Mouse (Mus musculus) liver, postnatal 0 days (tissue): ENCODE data around the gene Rhoa. TPM values are rescaled to one million over a fixed set of nuclear protein-coding genes. Genes with fewer than 3 reads are reported as not detected.
A peak's percentile ranks its signal among the peaks of the same experiment; 100 is the strongest.

Experiments used
- ATAC-seq: fragments of 200-750 bp; cut with Nextera tagmentation; 2 replicates; pipeline ENCODE4 v1.8.0; 2017; ENCODE audit warnings: mild to moderate bottlenecking, moderate library complexity
- DNase-seq: peaks from one replicate; pipeline ENCODE4 v3.0.0-alpha.2; 2016
- H3K27ac ChIP-seq: fragments of 300-500 bp; sonication (generic); 2 replicates; pipeline ENCODE4 v1.5.1; 2014; ENCODE audit warnings: antibody characterized with exemption, moderate library complexity, mild to moderate bottlenecking, low read depth
- H3K27me3 ChIP-seq: fragments of 300-500 bp; sonication (generic); 2 replicates; pipeline ENCODE4 v1.6.1; 2014; ENCODE audit warnings: low read length, control low read depth, mixed read lengths; ENCODE audit not compliant: insufficient read depth
- H3K36me3 ChIP-seq: fragments of 300-500 bp; sonication (generic); replicated peaks from 2 replicates; pipeline ENCODE4 v1.6.1; 2014; ENCODE audit warnings: mild to moderate bottlenecking, control low read depth, low read length, moderate library complexity, mixed read lengths; ENCODE audit not compliant: insufficient read depth
- H3K4me1 ChIP-seq: fragments of 300-500 bp; sonication (generic); 2 replicates; pipeline ENCODE4 v1.6.1; 2014; ENCODE audit warnings: antibody characterized with exemption, mild to moderate bottlenecking, control low read depth; ENCODE audit not compliant: insufficient read depth
- H3K4me2 ChIP-seq: fragments of 300-500 bp; sonication (generic); 2 replicates; pipeline ENCODE4 v1.6.1; 2014; ENCODE audit warnings: low read depth, mild to moderate bottlenecking, low read length, moderate library complexity, mixed read lengths
- H3K4me3 ChIP-seq: fragments of 300-500 bp; sonication (generic); 2 replicates; pipeline ENCODE4 v1.5.1; 2014; ENCODE audit warnings: low read depth, low read length
- H3K9ac ChIP-seq: fragments of 300-500 bp; sonication (generic); replicated peaks from 2 replicates; pipeline ENCODE4 v1.6.1; 2014; ENCODE audit warnings: mild to moderate bottlenecking, moderate library complexity
- H3K9me3 ChIP-seq: fragments of 300-500 bp; sonication (generic); 2 replicates; pipeline ENCODE4 v1.6.1; 2016; ENCODE audit warnings: mild to moderate bottlenecking, control low read depth, low read length, mixed read lengths
- CTCF ChIP-seq: sonication (generic); IDR thresholded peaks from 2 replicates; pipeline ENCODE4 v1.5.1; 2016; ENCODE audit warnings: antibody characterized with exemption, low read depth
- EP300 ChIP-seq: IDR thresholded peaks from 2 replicates; pipeline ENCODE4 v1.6.1; 2016; ENCODE audit warnings: antibody characterized with exemption, low read depth, mild to moderate bottlenecking
- WGBS: fragments of 180-500 bp; shearing (Covaris S2); extraction: QIAGEN DNeasy Blood & Tissue Kit; methylation state at CpG from one replicate; pipeline ENCODE4 v1.1.7; 2014; ENCODE audit not compliant: insufficient replicate concordance; 5-methylcytosine and 5-hydroxymethylcytosine counted together
- polyA plus RNA-seq: library from polyadenylated mRNA; unstranded; fragments of >200 nt; fragmentation: Nextera tagmentation; extraction: Ambion mirVana; gene quantifications from 2 replicates; pipeline ENCODE4 v1.2.1, GENCODE M21; 2015

Gene Rhoa
- polyA plus RNA-seq, 1 experiment from 2014 or later: 165 TPM

DNA sequence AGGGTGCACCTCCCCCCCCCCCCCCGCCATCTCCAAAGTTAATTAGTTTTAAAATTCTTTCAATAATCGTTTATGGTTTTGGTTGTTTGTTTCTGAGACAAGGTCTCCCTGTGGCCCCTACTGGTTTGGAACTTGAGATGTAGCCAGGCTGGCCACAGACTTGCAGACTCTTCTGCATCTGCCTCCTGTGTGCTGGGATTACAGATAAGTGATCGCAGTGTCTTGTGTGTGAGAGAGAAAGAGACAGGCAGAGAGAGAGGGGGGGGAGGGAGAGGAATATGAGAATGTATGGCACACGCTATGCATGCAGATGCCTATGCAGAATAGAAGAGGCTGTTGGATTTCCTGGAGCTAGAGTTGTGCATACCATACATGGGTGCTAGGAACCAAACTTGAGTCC lies 43.8 kb downstream of the Rhoa start:
- no peak for TF ChIP-seq EP300
- TF ChIP-seq CTCF: no peak
- no peaks in the 10 kb centered on the region for H3K9me3 ChIP-seq
- H3K4me2 ChIP-seq: peak overlapping the region; percentile 84
- peaks cover 23% of the 10 kb centered on the region for H3K4me1 ChIP-seq
- DNase-seq (no peak), ATAC-seq (no peak)
- no peak overlapping the region for H3K27ac ChIP-seq
- H3K9ac ChIP-seq: no peak overlapping the region
- H3K36me3 ChIP-seq: peaks cover 40% of the 10 kb centered on the region
- no peak overlapping the region for H3K4me3 ChIP-seq
- H3K27me3 ChIP-seq: no peaks in the 10 kb centered on the region
- 72% methylated on average over 4 of the region's 4 CpGs for WGBS

DNA sequence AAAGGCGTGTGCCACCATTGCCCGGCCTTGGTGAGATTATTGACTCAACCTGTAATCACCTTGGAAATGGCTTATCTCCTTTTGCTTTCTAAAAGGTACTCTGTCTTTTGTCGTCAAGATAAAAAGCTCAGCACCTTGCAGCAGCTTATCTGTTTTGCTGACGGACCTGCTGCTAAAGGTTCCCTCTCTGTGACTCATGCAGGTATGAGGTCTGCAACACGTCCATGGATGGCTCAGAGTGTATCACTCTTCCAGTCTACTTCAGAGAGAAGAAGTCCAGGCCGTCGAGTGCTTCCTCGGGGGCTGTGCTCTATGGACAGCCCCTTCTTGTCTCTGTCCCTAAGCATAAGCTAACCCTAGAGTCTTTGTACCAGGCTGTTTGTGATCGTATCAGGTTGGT lies 72.3 kb downstream of the Rhoa start:
- no peak for TF ChIP-seq CTCF
- TF ChIP-seq EP300: no peak
- no peaks in the 10 kb centered on the region for H3K4me1 ChIP-seq
- peaks cover 85% of the 10 kb centered on the region for H3K36me3 ChIP-seq
- H3K27me3 ChIP-seq: no peaks in the 10 kb centered on the region
- H3K9me3 ChIP-seq: no peaks in the 10 kb centered on the region
- no peak for ATAC-seq
- no peak overlapping the region for H3K9ac ChIP-seq
- no peak for DNase-seq
- H3K4me3 ChIP-seq: no peak overlapping the region
- WGBS: 84% methylated on average over 9 of the region's 9 CpGs
- H3K27ac ChIP-seq: no peak overlapping the region
- H3K4me2 ChIP-seq: no peak overlapping the region

GRCm38 (mm10) chr9:108378736-108379135 lies 72.8 kb downstream of the Rhoa start:
- H3K27ac ChIP-seq: no peak overlapping the region
- H3K4me2 ChIP-seq: no peak overlapping the region
- H3K36me3 ChIP-seq: peaks cover 84% of the 10 kb centered on the region
- no peak for ATAC-seq
- TF ChIP-seq EP300: no peak
- TF ChIP-seq CTCF: no peak
- H3K27me3 ChIP-seq: no peaks in the 10 kb centered on the region
- no peaks in the 10 kb centered on the region for H3K9me3 ChIP-seq
- no peak overlapping the region for H3K4me3 ChIP-seq
- no peak for DNase-seq
- no peak overlapping the region for H3K9ac ChIP-seq
- 78% methylated on average over 5 of the region's 5 CpGs for WGBS
- no peaks in the 10 kb centered on the region for H3K4me1 ChIP-seq

DNA sequence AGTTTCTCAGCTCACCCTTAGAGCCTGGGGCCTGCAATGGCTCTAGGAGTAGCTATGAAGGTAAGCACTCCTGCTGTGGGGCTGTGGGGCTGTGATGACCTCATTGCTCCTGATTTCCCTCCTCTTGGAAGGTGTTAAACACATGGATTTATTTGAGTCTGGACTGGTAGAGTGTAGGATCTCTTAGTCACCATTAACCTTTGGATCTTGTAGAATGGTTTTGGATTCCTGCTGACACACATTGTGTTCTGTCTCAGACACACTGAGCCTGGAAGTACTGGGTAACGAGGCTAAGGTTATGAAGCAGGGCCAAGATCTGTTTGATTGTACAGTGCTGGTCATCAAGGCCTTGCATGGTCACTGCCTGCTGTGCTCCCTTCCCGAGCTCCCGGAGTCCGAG lies 73.4 kb downstream of the Rhoa start:
- TF ChIP-seq CTCF: no peak
- TF ChIP-seq EP300: no peak
- Histone ChIP-seq H3K4me3 (no peak overlapping the region), H3K27me3 (no peaks in the 10 kb centered on the region), H3K36me3 (peaks cover 84% of the 10 kb centered on the region), H3K4me1 (no peaks in the 10 kb centered on the region), H3K4me2 (no peak overlapping the region), H3K9me3 (no peaks in the 10 kb centered on the region), H3K9ac (no peak overlapping the region), H3K27ac (no peak overlapping the region)
- DNase-seq: no peak
- WGBS: 84% methylated on average over 4 of the region's 4 CpGs
- ATAC-seq: no peak

GRCm38 (mm10) chr9:108381382-108381781 lies 75.5 kb downstream of the Rhoa start:
- no peaks in the 10 kb centered on the region for H3K4me1 ChIP-seq
- DNase-seq (no peak), ATAC-seq (no peak)
- H3K9ac ChIP-seq: no peak overlapping the region
- TF ChIP-seq CTCF (no peak), EP300 (no peak)
- no peak overlapping the region for H3K4me2 ChIP-seq
- H3K36me3 ChIP-seq: peaks cover 85% of the 10 kb centered on the region
- H3K4me3 ChIP-seq: no peak overlapping the region
- 95% methylated on average over 9 of the region's 9 CpGs for WGBS
- no peak overlapping the region for H3K27ac ChIP-seq
- H3K9me3 ChIP-seq: no peaks in the 10 kb centered on the region
- no peaks in the 10 kb centered on the region for H3K27me3 ChIP-seq

- TF ChIP-seq CTCF (no peak), EP300 (no peak)
- peaks cover 90% of the 10 kb centered on the region for H3K36me3 ChIP-seq
- DNase-seq (no peak), ATAC-seq (no peak)
- no peak overlapping the region for H3K4me3 ChIP-seq
- no peak overlapping the region for H3K27ac ChIP-seq
- no peaks in the 10 kb centered on the region for H3K4me1 ChIP-seq
- no peaks in the 10 kb centered on the region for H3K27me3 ChIP-seq
- H3K9ac ChIP-seq: no peak overlapping the region
- 68% methylated on average over 7 of the region's 7 CpGs for WGBS
- no peaks in the 10 kb centered on the region for H3K9me3 ChIP-seq
- H3K4me2 ChIP-seq: no peak overlapping the region
Measured at GRCm38 (mm10) chr9:108385006-108385405, 79.1 kb downstream of the Rhoa start.

DNA sequence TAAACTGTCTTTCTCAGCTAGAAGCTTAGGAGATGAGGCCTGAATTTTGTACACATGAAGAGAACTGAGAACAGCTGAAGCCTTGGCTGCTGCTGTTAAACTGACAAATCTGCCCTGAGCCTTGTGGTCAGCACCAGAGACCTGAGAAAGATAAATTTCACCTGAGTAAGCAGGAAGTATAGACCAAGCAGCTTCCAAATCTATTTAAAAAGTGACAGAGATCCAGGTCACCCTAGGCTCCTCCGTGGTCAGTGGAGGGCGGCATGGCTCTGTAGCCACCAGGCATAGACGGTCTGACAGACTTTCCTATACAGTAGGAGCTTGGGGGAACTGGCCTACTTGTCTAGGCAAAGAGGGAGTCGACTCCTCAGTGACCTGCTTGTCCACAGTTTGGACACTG lies 80.9 kb downstream of the Rhoa start:
- DNase-seq (no peak), ATAC-seq (no peak)
- no peak overlapping the region for H3K9ac ChIP-seq
- no peak overlapping the region for H3K4me2 ChIP-seq
- H3K4me3 ChIP-seq: no peak overlapping the region
- H3K27ac ChIP-seq: no peak overlapping the region
- no peak for TF ChIP-seq CTCF
- 86% methylated on average over 4 of the region's 4 CpGs for WGBS
- no peaks in the 10 kb centered on the region for H3K27me3 ChIP-seq
- H3K9me3 ChIP-seq: no peaks in the 10 kb centered on the region
- peaks cover 84% of the 10 kb centered on the region for H3K36me3 ChIP-seq
- H3K4me1 ChIP-seq: no peaks in the 10 kb centered on the region

Other genes with a start within 250 kb of the Rhoa start
- gene Mst1, start 225.7 kb upstream of the Rhoa start, polyA plus RNA-seq: 81.4 and 93.0 TPM in 2 replicates
- gene Rnf123, start 222.8 kb upstream of the Rhoa start, polyA plus RNA-seq: 45.2 and 50.1 TPM in 2 replicates
- 67.7 and 75.2 TPM in 2 replicates for gene Apeh, start 211.5 kb upstream of the Rhoa start, polyA plus RNA-seq
- 0.58 and 0.59 TPM in 2 replicates for gene Bsn, start 115.7 kb upstream of the Rhoa start, polyA plus RNA-seq
- 20.0 and 20.8 TPM in 2 replicates for gene Dag1, start 42.2 kb upstream of the Rhoa start, polyA plus RNA-seq
- gene Nicn1, start 15.7 kb upstream of the Rhoa start, polyA plus RNA-seq: 7.7 and 9.5 TPM in 2 replicates
- gene Amt, start 9.3 kb upstream of the Rhoa start, polyA plus RNA-seq: 10.9 and 13.5 TPM in 2 replicates
- gene Tcta, start within 50 bp of the Rhoa start, polyA plus RNA-seq: 14.8 and 16.3 TPM in 2 replicates
- gene Gpx1, start 32.8 kb downstream of the Rhoa start, polyA plus RNA-seq: 3,657 and 3,917 TPM in 2 replicates
- gene Usp4, start 41.7 kb downstream of the Rhoa start, polyA plus RNA-seq: 35.9 and 38.2 TPM in 2 replicates
- gene 1700102P08Rik, start 86.7 kb downstream of the Rhoa start, polyA plus RNA-seq: 0.14 and 0.22 TPM in 2 replicates
- gene Ccdc36, start 122.4 kb downstream of the Rhoa start, polyA plus RNA-seq: 0.08 TPM in 1 of 2 replicates, not detected in the other
- gene BC048562, start 130.4 kb downstream of the Rhoa start, polyA plus RNA-seq: not detected in 2 replicates
- 16.1 and 19.3 TPM in 2 replicates for gene Ccdc71, start 154.4 kb downstream of the Rhoa start, polyA plus RNA-seq
- gene Klhdc8b, start 155.5 kb downstream of the Rhoa start, polyA plus RNA-seq: 8.5 and 9.1 TPM in 2 replicates
- 2.7 and 3.9 TPM in 2 replicates for gene Lamb2, start 173.6 kb downstream of the Rhoa start, polyA plus RNA-seq
- 13.8 and 17.0 TPM in 2 replicates for gene Usp19, start 184.5 kb downstream of the Rhoa start, polyA plus RNA-seq
- gene Qars, start 201.6 kb downstream of the Rhoa start, polyA plus RNA-seq: 33.0 and 33.3 TPM in 2 replicates
- 26.2 and 27.1 TPM in 2 replicates for gene Qrich1, start 210.7 kb downstream of the Rhoa start, polyA plus RNA-seq